Mouse (Mus musculus): ENCODE results near the gene Hes5. TPM values are rescaled to one million over a fixed set of nuclear protein-coding genes. Genes with fewer than 3 reads are reported as not detected.
A peak's percentile ranks its signal among the peaks of the same experiment; 100 is the strongest.

Hes5 gene
- polyA plus RNA-seq, 1 experiment from 2014 or later = 3.6 TPM

DNA sequence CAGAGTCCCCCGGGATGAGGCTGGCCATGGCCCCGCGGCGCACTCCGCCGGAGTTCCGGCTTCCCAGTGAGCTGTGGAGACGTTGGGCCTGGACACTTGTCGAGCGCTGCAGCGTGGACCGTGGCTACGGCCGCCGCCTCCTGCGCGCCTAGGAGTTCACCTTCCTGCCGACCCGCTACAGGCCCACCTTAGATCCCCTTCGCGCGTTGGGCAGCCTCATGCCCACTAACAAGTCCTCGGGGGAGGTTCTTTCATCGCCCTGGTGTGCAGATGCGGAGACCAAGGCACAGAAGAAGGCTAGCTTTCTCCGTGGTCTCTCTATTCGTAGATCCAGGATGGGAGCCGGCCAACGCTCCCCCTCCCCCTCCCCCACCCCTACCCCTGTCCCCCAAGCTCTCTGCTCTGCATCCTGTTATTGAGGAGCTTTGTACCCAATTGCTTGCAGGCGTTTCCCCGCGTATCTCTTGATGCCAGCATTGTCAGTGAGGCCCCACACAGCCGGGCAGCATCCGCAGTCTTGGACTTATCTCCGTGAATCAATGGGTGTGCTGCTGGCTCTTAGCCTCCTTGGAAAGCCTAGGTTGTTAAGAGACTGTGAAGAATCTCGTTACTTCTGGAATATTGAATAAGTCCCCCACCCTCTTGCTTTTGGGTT, 4.0 kb downstream of the Hes5 start:
- DNase-seq (ENCODE audit: low spot score) = peak; percentile 60

- no peak for DNase-seq (ENCODE audit: low spot score)
Measured at GRCm38 (mm10) chr4:154965856-154966255, 5.1 kb downstream of the Hes5 start.

DNA sequence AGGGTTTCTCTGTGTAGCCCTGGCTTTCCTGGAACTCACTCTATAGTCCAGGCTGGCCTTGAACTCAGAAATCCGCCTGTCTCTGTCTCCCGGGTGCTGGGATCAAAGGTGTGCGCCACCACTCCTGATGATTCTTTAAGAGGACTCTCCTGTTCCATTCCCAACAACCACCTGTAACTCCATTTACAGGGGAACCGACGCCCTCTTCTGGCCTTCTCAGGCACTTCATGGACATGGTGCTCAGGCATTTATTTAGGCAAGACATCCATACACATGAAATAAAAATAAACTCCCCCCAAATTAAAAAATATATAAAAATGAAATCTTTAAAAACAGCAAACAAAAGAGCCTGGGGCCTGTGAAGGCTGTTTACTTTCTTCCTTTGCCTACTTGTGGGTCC, 6.5 kb downstream of the Hes5 start:
- DNase-seq (ENCODE audit: low spot score) = no peak

GRCm38 (mm10) chr4:154972546-154972945, 11.8 kb downstream of the Hes5 start:
- no peak for DNase-seq (ENCODE audit: low spot score)

GRCm38 (mm10) chr4:154974163-154974611, 13.5 kb downstream of the Hes5 start:
- no peak for DNase-seq (ENCODE audit: low spot score)

DNA sequence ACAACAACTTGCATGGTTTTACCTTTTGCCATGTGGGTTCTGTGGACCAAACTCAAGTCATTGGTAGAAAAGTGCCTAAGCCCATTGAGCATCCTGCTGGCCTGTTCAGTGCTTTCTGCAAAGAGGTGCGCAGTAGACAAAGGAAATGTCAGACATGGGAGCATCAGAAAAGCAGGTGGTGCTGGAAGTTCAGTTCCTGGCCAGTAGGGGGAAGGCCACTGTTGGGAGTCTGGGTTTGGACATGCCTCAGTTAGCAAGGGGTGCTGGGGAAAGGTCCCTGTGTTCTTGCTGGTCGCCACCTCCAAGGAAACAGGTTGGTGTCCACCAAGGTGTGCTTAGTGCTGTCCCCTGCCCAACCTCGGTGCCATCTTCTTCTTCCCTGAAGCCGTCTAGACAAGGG, 19.4 kb downstream of the Hes5 start:
- no peak for DNase-seq (ENCODE audit: low spot score)

GRCm38 (mm10) chr4:154981076-154981475, 20.4 kb downstream of the Hes5 start:
- DNase-seq (ENCODE audit: low spot score) = no peak

GRCm38 (mm10) chr4:154981530-154981929, 20.8 kb downstream of the Hes5 start:
- peak; percentile 52 for DNase-seq (ENCODE audit: low spot score)

DNA sequence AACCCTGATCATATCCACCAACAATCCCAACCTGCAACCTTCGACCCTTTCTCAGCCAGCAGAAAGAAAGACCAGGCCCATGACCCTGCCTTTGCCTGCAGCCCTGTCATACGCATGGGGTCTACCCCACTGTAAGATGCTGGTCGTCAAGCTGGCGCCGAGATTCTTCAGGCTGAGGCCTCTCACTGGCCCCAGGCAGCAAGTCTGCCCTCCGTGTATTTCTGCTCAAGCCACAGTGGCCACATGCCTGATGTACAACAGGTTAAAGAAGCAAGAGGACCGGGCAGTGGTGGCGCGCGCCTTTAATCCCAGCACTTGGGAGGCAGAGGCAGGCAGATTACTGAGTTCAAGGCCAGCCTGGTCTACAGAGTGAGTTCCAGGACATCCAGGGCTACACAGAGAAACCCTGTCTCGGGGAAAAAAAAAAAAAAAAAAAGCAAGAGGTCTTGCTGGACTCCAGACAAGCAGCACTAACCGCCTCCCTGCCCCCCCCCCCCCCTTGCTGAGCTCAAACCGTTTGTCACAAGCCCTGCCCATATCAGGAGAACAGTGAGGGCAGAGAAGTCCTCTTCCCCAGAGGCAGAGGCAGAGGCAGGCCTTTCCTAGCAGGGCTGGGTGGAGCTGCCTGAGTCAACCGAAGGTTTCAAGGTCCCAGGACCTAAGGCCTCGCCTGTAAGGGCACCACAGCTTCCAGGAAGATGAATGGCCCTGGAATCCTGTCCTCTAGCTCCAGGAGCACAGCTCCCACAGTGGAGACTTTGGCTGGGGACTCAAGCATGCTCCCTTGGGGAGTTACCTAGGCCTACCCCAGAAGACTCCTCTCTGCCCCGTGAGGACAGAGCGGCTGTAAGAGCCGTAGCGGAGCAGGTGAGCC, 21.8 kb downstream of the Hes5 start:
- DNase-seq (ENCODE audit: low spot score) = no peak

DNA sequence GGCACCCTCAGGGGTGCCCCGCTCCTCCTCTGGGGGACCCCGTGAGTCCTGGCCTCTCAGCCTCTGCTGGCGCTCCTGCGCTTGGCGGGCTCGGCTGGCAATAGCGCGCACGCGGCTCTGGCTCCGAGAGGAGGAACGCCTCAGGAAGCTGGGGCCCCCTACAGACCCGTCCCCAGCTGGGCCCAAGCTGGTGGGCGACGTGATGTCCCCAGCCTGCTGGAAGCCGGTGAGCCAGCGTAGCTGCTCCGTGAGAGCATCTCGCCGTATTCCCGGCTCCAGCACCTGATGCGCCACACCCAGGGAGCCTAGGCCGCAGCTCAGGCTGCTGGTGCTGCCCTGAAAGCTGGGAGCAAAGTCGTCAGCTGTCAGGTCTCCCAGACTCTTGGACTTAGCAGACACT, 23.0 kb downstream of the Hes5 start:
- DNase-seq (ENCODE audit: low spot score) = no peak

GRCm38 (mm10) chr4:154985151-154985777, 24.5 kb downstream of the Hes5 start:
- no peak for DNase-seq (ENCODE audit: low spot score)

- DNase-seq (ENCODE audit: low spot score) = peak; percentile 63
Measured at GRCm38 (mm10) chr4:154986096-154986495, 25.4 kb downstream of the Hes5 start.

DNA sequence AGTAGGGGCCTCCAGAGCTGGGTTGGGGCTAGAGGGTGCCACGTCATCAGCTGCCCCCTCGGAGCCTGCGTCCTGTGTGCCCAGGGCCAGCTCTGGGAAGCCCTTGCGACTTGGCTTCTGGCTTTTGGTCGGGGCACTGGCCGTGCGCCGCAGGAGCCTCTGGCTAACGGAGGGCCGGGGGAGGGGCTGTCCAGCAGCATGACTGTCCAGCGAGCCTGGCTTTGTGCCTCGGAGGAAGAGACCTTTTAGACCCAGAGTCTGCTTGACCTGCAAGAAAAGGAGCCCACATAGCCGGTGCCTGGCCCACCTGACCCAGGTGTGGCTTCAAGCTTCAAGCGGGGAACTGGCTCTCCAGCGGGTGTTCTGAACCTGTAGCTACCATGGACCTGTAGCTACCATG, 26.0 kb downstream of the Hes5 start:
- DNase-seq (ENCODE audit: low spot score) = no peak

DNA sequence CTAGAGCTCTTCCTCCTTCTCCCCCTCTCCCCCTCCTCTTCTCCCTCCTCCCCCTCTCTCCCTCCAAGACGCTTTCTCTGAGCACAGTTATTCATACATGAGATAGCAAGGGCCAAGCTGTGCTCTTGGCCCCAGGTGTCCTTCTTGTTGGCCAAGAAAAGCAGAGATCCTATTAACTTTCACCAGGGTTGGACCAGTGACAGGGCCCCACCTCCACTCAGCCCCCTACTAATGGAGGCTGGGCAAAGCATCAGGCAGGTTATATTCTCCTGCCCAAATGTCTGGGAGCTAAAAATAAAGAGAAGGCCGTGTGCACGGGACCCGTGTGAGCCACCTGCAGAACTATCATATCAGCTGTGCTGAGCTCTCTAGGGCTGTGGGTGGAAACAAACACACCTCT, 34.2 kb downstream of the Hes5 start:
- no peak for DNase-seq (ENCODE audit: low spot score)

DNA sequence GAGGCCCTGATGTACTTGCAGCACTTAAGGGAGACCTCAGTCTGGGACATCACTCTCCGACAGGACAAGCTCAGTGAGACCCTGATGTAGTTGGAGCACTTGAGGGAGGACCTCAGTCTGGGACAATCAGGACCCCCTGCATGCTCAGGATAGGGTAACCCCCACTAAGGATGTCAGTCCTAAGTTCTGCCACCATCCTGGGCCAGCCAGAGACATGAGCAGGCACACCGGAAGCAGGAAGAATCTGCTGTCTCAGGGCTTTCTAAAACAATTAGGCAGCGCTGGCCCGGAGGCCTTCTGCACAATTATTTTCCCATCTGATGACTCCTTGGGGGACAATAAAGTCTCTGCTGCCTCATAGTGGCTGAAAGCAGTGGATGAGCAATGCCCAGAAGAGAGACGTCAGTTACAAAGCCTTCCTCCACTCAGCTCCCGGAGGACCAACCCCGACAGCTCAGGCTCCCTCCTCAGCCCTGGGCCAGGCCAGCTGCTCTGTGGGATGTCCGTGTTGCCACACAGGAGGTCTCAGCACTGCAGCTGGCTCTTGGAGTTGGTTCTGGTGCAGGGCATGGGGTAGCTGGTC, 35.9 kb downstream of the Hes5 start:
- no peak for DNase-seq (ENCODE audit: low spot score)

DNA sequence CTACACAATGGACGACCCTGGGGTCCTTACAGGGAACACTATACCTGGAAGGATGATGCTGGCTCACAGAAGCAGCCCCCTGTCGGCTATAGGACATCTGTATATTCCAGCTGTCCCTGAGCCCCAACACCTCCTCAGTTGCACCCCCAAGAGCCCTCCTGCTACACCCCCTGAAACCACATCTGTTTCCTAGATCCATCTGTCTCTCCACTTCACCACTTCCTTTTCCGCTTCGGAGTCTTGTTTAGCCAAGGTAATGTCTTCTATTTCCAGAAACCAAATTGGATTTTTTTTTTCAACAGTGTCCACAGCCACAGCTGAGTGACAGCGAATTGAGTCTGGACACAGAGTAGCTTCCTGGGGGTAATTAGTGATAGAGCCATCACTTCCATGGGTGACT, 38.7 kb downstream of the Hes5 start:
- DNase-seq (ENCODE audit: low spot score) = no peak

DNA sequence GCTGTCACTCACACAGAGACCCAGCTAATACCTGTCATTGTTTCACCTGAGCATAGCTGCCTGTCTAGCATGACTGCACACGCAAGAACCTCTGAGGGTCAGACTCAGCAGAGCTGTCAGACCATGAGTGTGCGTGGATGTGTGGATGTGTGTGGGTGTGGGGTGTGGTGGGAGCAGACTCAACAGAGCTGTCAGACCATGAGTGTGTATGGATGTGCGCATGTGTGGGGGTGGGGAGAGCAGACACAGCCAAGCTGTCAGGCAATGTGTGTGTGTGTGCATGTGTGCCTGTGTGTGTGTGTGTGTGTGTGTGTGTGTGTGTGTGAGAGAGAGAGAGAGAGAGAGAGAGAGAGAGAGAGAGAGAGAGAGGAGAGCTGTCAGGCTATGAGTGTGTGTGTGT, 44.6 kb downstream of the Hes5 start:
- DNase-seq (ENCODE audit: low spot score) = no peak

- DNase-seq (ENCODE audit: low spot score) = no peak
Measured at GRCm38 (mm10) chr4:155006296-155006695, 45.6 kb downstream of the Hes5 start.

GRCm38 (mm10) chr4:155007641-155008040, 46.9 kb downstream of the Hes5 start:
- DNase-seq (ENCODE audit: low spot score) = no peak

GRCm38 (mm10) chr4:155008075-155008474, 47.4 kb downstream of the Hes5 start:
- DNase-seq (ENCODE audit: low spot score) = no peak

DNA sequence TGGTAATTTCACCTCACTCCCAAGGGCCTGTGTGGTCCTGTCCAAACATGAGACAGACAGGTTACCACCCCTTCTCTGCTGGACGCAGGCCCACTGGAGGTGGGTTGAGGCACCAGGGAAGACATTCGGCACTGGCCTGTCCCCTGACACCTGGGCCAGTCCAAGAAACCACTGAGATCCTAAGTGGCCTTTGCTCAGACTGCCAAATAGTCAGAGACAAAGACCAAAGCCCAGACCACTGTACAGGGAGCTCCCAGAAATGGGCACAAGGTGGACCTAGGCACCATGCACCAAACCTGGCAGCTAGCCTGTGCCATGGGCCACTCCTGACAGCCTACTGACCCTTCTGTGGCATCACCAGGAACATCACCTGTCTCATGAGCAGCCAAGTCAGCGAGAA, 48.5 kb downstream of the Hes5 start:
- DNase-seq (ENCODE audit: low spot score) = no peak

GRCm38 (mm10) chr4:155010870-155011269, 50.1 kb downstream of the Hes5 start:
- DNase-seq (ENCODE audit: low spot score) = no peak

Measured in thymus, postnatal 0 days (tissue).